Mouse (Mus musculus) lung, postnatal 10 days (tissue): ENCODE data around the gene Parp16.
"Not testable (repeated sequence)": the region's sequence is repeated elsewhere in the genome, so short reads cannot be mapped to it uniquely, and the experiment has no call there.

ENCODE experiments used
- DNase-seq: peaks from one replicate; pipeline ENCODE4 v3.0.0; 2021

Gene Parp16

DNA sequence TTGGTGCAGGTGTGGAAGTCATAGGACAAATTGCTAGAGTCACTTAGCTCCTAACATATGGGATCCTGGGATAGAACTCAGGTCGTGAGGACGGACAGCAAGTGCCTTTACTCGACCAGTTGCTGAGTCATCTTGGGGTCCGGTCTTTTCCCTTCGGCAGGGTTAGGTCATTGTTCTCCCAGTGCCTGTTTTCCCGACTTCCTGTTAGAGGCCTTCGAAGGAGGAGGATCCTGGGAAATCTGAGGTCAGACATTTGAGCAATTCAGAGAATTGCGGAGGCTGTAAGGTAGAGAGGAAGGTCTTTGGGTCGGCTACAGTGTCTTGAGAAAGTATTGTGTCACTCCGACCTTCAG, 19.2 kb downstream of the Parp16 start:
- DNase-seq: peak; percentile 70

DNA sequence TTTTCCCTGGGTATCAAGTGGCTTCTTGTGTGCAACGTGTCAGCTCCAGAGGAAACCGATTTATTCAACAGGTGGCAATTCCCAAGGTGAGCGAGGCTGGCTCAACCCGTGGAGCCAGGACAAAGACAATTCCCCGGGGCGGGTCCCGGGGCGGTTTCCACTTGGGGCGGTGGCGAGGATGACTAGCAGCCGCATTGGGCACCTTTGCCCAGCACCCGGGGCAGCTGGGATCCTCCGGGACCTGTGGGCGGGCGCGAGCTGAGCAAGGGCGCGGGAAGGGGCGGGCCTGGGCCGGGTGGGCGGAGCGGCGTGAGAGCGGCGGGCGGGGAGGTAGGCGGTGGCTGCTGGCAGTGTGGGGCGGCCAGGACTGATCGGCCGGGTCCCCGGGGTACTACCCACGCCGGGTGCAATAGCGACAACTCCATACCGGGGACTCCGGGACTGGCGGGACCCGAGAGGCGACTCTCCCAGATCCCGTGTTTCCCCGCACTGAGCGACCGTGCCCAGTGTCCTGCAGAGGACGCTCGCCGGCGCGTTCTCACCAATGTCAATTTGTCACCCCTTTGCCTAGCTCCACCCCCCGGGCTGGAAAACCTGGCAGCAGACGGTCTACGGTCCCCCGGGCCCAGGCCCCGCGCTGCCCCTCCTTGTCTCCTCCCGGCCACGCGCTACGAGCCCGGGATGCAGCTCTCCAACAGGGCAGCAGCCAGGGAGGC, 19.8 kb downstream of the Parp16 start:
- DNase-seq: peak; percentile 93

DNA sequence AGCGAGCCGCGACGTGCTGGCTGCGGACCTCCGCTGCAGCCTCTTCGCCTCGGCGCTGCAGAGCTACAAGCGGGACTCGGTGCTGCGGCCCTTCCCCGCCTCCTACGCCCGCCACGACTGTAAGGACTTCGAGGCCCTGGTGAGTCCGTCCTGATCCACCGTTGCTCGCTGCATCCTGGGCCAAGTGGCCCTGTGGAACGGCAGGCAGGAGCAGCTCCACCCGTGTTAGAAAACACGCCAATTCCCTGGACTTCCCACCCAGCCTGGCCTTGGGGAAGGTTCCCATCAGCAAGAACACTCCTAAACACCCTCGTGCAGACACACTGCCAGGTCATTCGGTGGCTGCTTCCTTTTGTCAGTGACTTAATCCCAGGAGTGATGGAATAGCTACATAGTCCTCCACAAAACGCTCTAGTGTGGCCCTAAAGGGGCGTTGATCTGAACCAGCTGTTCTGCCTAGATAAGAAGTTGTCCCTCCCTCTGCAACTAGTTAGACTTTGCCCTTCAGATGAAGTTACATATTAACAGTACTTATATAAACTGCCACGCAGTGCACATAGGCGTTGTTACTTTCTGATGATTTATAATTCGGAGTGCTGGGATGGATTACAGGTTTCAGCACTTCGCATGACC, 20.5 kb downstream of the Parp16 start:
- DNase-seq: no peak

DNA sequence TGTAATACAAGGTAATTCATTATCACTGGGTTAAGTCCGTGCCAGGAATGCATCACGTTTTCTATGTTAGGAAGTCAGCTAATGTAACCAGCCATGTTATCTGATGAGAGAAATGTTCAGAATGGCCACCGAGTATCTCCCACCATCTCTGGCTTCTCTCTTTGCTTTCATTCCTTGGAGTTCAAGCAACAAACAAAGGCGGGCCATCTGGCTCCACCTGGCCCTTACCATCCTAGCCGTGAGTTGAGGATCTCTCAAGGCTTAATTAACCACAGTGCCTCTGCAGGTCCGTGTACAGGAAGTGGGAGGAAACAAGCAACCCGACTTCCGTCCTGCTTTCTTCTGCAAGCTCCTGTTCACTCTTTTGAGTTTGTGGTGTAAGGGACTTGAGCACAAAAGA, 21.8 kb downstream of the Parp16 start:
- no peak for DNase-seq

DNA sequence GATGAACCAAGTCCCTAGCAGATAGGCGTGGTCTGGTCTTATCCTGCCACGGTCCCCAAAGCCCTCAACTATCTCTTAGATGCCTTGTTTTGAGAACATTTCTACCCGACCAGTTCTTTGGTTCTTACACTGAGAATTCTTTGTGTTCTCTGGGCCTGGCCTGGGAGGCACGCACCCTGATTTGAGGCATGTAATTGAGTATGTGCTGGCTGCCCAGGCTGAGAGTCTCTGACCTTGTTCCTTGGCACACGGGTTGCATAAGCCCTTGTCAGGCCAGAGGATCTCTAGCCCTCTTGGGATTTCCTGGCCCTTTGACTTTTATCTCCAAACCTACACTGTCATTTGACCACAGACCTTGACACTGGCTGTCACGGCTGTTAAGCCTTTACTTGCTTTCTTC, 22.5 kb downstream of the Parp16 start:
- no peak for DNase-seq

DNA sequence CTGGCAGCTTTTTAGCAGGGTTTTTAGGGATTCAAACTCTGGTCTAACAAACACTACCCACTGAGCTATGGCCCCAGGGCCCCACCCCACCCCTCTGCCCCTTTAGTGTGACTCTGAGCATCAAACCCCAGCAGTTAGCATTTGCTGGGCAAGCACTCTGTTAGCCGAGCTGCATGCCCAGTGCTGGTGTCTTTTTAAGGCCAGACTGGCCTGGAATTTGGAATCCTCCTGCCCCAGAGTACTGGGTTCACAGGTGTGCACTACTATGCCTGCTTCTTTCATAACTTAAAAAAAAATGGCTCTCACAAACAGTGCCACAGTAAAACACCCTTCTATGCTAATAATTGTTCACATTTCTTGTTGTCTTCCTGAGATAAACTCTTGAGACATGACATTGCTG, 23.8 kb downstream of the Parp16 start:
- DNase-seq: no peak

DNA sequence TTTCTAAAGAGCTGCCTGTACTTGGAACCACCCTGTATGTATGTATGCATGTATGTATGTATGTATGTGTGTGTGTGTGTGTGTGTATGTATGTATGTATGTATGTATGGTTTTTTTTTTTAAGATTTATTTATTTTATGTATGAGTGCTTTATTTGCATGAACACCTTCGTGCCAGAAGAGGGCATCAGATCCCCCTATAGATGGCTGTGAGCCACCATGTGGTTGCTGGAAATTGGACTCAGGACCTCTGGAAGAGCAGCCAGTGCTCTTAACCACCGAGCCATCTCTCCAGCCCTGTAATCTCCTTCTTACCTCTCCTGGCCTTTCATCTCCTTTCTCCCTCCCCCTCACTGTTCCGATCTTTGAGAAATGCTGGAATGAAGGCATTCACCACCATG, 25.2 kb downstream of the Parp16 start:
- DNase-seq: not testable (repeated sequence)

DNA sequence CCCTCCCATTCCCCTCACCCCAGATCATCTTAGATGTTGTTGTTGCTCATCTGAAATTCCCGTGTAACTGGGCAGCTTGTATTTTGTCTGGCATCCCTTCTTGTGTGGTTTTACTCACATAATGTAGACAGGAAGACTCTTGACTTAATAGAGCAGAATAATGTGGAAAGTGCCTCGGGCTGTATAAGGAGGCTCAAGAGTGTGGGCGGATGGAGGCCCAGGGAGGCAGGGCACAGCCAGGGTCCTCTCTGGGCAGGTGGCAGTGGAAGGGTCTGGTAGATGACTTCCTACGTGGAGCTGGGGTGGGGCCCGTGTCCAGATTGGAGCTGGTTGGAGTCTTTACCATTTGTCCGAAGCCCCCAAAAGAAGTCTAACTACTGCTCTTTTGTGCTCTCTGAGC, 28.8 kb downstream of the Parp16 start:
- DNase-seq: no peak

DNA sequence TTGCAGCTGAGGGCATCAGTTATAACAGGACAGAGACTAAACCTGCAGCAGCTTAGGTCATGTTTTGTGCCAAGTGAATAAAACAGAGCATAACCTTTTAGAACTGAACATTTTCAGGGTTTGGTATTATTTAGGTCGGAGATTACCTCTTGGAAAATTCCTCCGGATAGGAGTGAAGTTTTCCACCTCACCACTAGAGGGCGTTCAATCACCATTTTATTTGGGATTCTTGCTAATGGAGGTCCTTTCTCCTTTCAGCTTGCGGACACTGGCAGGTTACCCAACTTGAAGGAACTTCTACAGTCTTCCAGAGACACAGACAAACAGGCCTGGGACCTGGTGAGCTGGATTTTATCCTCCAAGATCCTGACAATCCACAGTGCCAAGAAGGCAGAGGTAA, 30.6 kb downstream of the Parp16 start:
- DNase-seq: peak; percentile 68

DNA sequence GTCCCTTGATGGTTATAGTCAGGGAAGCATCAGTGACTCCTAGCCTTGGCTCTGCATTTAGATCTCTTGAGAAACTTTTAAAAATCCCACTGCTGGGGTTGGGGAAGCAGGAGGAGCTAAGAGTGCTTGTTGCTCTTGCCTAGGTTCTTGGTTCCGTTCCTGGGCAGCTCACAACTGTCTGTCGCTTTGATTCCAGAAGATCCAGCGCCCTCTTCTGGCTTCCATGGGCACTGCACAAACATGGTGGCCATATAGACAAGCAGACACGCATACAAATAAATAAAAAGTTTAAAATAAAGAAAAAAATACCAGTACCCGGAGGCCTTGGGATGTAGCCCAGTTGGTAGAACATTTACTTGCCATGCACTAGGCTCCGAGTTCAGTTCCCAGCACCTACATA, 35.1 kb downstream of the Parp16 start:
- no peak for DNase-seq

DNA sequence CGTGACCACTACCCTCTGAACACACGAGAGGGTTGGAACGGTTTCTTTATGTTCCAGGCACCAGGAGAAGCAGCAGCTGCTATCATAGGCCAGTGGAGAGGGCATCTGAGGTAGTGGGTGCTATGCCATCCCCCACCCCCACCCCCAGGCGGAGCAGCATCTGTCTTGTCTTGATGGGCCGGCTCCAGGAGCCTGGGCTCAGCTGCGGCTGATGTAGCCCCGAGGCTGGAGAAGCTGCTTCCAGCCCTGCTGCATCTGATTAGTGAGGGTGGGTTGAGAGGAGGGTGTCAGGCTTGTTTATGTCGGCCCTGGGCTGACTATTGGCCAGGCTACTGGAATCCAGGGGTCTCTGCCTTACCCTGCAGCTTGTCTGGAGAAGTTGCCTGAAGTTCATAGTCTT, 36.1 kb downstream of the Parp16 start:
- DNase-seq: no peak

DNA sequence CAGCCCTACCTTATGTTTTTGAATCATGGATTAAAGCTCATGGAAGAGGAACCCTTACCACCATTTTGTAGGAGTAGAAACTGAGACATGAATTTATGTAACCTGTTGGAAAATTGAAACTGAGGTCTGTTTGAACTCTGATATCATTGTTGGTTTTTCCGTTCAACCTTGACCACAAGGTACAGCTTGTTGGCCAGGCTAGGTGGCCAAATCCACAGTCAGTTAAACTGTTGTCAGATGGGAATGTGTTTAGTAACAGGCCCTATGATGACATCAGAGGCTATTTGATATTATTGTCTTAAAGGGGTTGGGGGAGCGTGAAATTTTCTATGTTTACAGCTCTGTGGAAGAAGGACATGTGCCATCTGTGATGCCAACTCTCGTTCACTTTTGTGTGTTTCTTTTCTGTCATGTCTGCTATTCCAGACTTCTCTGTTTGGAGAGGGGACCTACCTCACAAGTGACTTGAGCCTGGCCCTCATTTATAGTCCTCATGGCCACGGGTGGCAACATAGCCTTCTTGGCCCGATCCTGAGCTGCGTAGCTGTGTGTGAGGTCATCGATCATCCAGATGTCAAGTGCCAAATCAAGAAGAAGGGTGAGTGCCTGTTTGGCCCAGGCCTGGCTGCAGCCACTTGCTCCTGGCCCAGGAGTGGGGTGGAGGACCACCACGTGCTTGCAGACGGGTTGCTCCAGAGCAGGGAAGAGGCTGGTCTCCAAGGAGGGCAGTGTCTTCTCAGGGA, 38.3 kb downstream of the Parp16 start:
- no peak for DNase-seq

DNA sequence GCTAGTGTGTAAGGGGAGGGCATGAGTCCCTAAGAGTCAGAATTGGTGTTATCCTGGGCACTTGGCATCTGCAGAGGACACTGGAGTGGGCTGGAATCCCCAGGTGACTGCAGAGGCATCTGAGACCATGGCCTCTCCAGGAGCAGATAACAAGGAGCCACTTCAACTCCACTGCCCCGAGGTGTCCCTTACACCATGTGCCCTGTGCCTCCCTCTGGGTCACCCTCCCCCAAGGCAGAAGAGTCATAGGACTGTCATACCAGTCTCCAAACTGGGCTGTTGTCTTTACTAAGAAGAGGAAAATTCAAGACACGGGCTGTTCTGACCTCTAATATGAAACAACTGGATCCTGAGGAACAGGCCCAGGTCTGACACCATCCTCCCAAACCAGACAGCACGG, 39.6 kb downstream of the Parp16 start:
- DNase-seq: no peak

DNA sequence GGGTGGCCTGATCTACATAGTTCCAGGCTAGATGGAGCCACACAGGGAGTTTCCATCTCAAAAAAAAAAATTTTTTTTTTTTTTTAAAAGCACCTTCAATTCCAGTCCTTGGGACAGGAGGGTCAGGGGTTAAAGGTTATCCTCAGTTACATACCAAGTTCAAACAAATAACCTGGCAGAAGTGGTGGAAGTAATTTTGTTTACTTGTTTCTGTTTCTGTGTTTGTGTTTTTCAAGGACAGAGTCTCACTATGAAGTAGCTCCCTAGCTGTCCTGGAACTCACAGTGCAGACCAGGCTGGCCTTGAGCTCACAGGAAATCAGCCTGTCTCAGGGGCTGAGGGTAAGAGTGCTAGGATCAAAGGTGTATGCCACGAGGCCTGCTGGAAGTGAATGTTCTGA, 40.4 kb downstream of the Parp16 start:
- no peak for DNase-seq

DNA sequence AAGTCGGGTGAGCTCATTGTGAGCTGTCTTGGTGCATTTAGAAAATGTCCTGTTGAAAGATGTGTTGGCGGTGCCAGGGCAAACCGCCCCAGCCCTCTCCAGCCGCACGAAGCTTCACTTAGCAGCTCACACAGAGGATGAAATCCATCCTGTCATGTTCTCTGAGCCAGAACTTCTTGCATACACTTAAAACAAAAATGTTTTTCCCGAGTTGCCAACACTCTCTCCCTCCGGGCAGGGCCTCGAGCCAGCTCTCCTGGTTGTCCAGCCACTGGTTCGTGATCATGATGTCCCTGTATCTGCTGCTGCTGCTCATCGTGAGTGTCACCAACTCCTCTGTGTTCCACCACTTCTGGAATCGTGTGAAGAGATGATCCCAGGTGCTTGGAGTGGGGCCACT, 42.5 kb downstream of the Parp16 start:
- DNase-seq: peak; percentile 74

DNA sequence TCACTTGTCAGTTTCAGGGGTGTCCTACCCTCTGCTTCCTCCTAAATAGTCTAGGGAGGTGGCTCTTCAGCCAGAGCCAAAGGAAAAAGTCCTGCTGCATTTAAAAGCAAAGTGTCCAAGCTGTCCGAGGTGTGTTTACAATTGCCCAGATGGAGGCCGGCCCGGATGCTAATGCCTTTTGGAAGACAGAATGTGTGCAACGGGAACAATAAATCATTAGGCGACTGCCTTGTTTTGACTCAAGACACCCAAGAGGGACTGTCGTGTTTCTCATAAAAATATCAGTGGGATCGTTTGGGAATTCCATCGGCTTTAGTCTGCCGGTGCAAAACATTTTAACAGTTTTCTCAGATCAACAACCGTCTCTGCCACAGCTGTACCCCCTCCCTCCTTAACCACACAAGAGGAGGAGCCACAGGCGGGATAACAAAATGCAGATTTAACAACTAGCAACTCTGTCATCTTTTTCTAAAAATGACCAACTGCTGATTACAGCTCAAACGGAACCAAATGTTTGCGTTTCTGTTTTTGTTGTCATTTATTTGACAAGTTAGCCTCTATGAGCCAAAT, 43.1 kb downstream of the Parp16 start:
- DNase-seq: peak; percentile 78

DNA sequence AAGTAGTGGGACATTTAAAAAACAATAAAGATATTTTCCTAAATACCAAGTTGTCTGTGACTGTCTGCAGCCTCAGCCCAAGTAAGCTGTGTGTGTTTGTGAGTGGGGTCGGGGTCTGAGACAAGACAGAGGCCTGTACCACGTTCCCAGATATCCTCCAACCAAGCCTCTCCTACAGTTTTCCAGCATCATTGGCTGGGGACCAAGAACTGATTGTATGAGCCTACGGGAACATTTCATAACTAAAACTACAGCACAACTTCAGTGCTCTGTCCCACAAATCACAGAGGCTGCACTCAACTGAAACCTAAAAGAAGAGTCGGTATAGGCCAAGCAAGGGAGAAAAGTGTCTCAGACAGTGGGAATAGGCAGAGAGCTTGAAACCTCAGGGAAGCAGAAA, 44.0 kb downstream of the Parp16 start:
- DNase-seq: no peak

DNA sequence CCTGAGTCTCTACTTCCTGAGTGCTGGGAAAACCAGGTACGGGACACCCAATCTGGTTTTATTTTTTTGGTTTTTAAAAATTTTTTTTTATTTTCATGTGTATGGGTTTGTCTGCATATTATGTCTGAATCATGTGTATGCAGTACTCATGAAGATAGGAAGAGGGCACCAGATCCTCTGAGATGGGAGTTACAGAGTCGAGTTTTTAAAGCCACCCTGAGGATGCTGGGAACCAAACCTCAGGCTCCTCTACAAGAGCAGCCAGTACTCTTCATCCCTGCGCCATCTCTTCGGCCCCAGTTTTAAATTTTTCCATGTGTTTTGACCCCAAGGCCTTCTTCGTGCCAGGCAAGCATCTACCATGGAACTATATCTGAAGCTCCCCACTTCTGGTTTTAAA, 44.6 kb downstream of the Parp16 start:
- DNase-seq: no peak

DNA sequence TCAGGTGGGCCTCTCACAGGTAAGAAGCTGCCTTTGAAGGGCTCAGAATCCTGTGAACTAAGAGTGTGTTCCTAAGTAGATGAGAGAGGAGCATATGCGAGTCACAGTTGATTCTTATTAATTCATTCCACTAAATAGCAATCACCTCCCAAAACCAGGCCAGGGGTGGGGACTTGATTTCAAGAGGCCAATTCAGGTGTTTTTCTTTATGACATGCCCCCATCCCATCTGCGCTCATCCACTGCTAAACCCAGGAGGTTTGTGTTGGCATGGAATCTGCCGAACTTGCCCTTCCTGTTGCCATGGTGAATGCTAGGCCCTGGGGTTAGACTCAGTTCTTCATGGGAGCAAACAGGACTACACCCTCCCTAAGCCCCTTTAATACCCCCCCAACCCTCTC, 45.4 kb downstream of the Parp16 start:
- DNase-seq: no peak

DNA sequence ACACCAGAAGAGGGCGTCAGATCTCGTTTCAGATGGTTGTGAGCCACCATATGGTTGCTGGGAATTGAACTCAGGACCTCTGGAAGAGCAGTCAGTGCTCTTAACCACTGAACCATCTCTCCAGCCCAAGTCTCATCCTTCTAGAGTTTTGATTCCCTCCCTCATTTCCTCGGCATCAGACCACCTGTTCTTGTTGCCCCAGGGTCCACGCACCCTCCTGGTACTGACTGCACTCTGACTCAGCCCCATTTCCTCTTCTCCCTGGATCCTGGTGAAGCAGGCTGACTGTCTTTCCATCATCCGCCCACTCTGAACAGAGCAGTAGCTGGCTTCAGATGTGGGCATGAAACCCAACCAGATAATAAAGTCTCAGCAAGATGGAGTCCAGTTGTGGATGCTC, 46.8 kb downstream of the Parp16 start:
- no peak for DNase-seq

DNA sequence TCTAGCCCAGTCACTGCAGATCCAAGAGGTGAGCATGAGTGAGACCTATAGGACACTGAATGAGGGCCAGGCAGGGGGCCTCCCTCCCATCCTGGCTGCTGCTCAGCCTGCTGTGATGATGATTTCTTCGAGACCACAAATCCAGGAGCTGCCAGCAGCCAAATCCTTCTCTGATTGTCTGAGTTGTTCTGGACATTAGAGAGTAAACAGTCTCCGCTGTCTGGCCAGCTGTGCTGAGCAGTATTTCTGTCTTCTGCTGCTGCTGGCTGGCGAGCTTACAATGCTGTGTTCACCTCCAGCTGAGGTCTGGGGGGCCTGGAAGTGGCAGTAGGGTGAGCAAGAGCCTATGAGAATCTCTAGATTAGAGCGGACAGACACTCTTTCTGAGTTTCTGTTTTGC, 48.1 kb downstream of the Parp16 start:
- peak; percentile 45 for DNase-seq

DNA sequence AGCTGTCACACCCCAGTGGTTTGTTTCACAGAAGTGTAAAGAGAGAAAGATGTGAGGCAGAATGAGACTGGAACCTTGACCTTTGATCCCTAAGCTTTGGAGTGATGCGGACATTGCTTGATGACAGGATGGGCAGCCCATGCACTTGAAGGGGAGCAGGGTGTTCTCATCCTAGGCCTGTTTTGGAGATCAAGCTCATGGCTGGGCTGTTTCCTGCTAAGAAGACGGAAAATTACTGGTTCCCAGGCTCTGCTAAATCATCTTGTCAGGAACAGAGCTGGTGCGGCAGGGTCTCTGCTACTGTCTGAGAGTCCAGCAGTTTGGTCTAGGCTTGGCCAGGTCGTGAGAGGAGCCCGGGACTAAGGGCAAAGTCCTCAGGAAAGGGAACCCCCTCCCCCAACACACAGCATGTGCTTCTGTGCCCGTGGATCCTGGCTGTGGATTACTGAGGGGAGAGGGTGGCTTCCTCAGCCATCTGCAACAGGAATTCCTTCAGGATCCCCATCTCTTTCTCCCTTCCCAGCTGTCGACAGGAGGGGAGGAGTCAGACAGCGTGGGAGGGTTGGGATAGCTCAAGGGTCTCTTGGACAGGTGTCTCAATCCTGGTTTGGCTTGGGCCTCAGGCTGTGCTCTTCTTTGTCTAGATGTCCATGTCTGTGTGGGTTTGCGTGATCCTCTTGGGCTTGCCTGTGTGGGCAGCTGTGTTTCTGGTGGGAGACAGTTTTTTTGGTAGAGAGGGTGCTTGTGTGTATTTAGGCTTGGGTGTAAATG, 49.1 kb downstream of the Parp16 start:
- no peak for DNase-seq
